Mouse (Mus musculus): ENCODE measurements around the gene Olfr481. TPM values are rescaled to one million over a fixed set of nuclear protein-coding genes. Genes with fewer than 3 reads are reported as not detected.

The Olfr481 gene
- polyA plus RNA-seq (2015; fragmentation: Nextera tagmentation; extraction: Ambion mirVana): not detected in 2 replicates

GRCm38 (mm10) chr7:108079555-108079954 is at the start of gene Olfr481:
Gene Olfr481 (plus strand): TSS chr7:108079855.
- H3K9me3 ChIP-seq: no peaks in the 10 kb centered on the region
- no peak within 1 kb of the TSS for H3K4me3 ChIP-seq (replicated peaks)
- no peak within 1 kb of the TSS for H3K4me2 ChIP-seq (replicated peaks)
- H3K27me3 ChIP-seq: no peaks in the 10 kb centered on the region
- no peak for ATAC-seq
- H3K4me1 ChIP-seq (replicated peaks): no peaks in the 10 kb centered on the region
- H3K9ac ChIP-seq (replicated peaks): no peak within 1 kb of the TSS
- no peaks in the 10 kb centered on the region for H3K36me3 ChIP-seq
- H3K27ac ChIP-seq: no peak within 1 kb of the TSS

GRCm38 (mm10) chr7:108033889-108034288 is 45.8 kb upstream of the Olfr481 start, which contains the start of gene Olfr478:
Gene Olfr478 (minus strand): TSS chr7:108033989.
- Histone ChIP-seq H3K9me3 (no peaks in the 10 kb centered on the region), H3K4me1 (replicated peaks) (no peaks in the 10 kb centered on the region), H3K27ac (no peak within 1 kb of the TSS), H3K4me3 (replicated peaks) (no peak within 1 kb of the TSS), H3K9ac (replicated peaks) (no peak within 1 kb of the TSS), H3K27me3 (no peaks in the 10 kb centered on the region), H3K36me3 (no peaks in the 10 kb centered on the region), H3K4me2 (replicated peaks) (no peak within 1 kb of the TSS)
- 84% methylated on average over 3 of the region's 3 CpGs for WGBS
- ATAC-seq: no peak

GRCm38 (mm10) chr7:108050393-108050792 is 29.3 kb upstream of the Olfr481 start, which contains the start of gene Olfr479:
Gene Olfr479 (plus strand): TSS chr7:108050693.
- Histone ChIP-seq H3K27me3 (no peaks in the 10 kb centered on the region), H3K36me3 (no peaks in the 10 kb centered on the region), H3K9ac (replicated peaks) (no peak within 1 kb of the TSS), H3K4me1 (replicated peaks) (no peaks in the 10 kb centered on the region), H3K27ac (no peak within 1 kb of the TSS), H3K9me3 (no peaks in the 10 kb centered on the region), H3K4me2 (replicated peaks) (no peak within 1 kb of the TSS), H3K4me3 (replicated peaks) (no peak within 1 kb of the TSS)
- no peak for ATAC-seq
- 93% methylated on average over 2 of the region's 2 CpGs for WGBS

GRCm38 (mm10) chr7:108067246-108067645 is 12.4 kb upstream of the Olfr481 start, which contains the start of gene Olfr480:
Gene Olfr480 (minus strand): TSS chr7:108067346.
- Histone ChIP-seq H3K27me3 (no peaks in the 10 kb centered on the region), H3K36me3 (no peaks in the 10 kb centered on the region), H3K9ac (replicated peaks) (no peak within 1 kb of the TSS), H3K4me3 (replicated peaks) (no peak within 1 kb of the TSS), H3K9me3 (no peaks in the 10 kb centered on the region), H3K4me1 (replicated peaks) (no peaks in the 10 kb centered on the region), H3K27ac (no peak within 1 kb of the TSS), H3K4me2 (replicated peaks) (no peak within 1 kb of the TSS)
- 91% methylated on average over 1 of the region's 1 CpGs for WGBS
- no peak for ATAC-seq

- Histone ChIP-seq H3K4me3 (replicated peaks) (no peak within 1 kb of the TSS), H3K27ac (no peak within 1 kb of the TSS), H3K36me3 (no peaks in the 10 kb centered on the region), H3K4me1 (replicated peaks) (no peaks in the 10 kb centered on the region), H3K27me3 (no peaks in the 10 kb centered on the region), H3K9me3 (no peaks in the 10 kb centered on the region), H3K4me2 (replicated peaks) (no peak within 1 kb of the TSS), H3K9ac (replicated peaks) (no peak within 1 kb of the TSS)
- WGBS: 85% methylated on average over 1 of the region's 1 CpGs
- ATAC-seq: no peak
These were observed 17.8 kb downstream of the Olfr481 start, which contains the start of gene Olfr482 for GRCm38 (mm10) chr7:108097486-108097885. Gene Olfr482 (minus strand): TSS chr7:108097586.

GRCm38 (mm10) chr7:108100549-108100948 is 20.9 kb downstream of the Olfr481 start, which contains the start of gene Olfr483:
Gene Olfr483 (plus strand): TSS chr7:108100849.
- no peak within 1 kb of the TSS for H3K4me2 ChIP-seq (replicated peaks)
- WGBS: 90% methylated on average over 1 of the region's 1 CpGs
- no peak within 1 kb of the TSS for H3K4me3 ChIP-seq (replicated peaks)
- H3K27me3 ChIP-seq: no peaks in the 10 kb centered on the region
- H3K9ac ChIP-seq (replicated peaks): no peak within 1 kb of the TSS
- no peaks in the 10 kb centered on the region for H3K36me3 ChIP-seq
- H3K9me3 ChIP-seq: no peaks in the 10 kb centered on the region
- H3K27ac ChIP-seq: no peak within 1 kb of the TSS
- no peak for ATAC-seq
- no peaks in the 10 kb centered on the region for H3K4me1 ChIP-seq (replicated peaks)

GRCm38 (mm10) chr7:108120681-108121080 is 41.0 kb downstream of the Olfr481 start:
- WGBS: 6% methylated on average over 1 of the region's 1 CpGs

GRCm38 (mm10) chr7:108121416-108121815 is 41.8 kb downstream of the Olfr481 start:
- no peaks in the 10 kb centered on the region for H3K4me1 ChIP-seq (replicated peaks)

More at GRCm38 (mm10) chr7:108120681-108121080, 41.0 kb downstream of the Olfr481 start:
- H3K4me2 ChIP-seq (replicated peaks): no peak overlapping the region
- no peak overlapping the region for H3K4me3 ChIP-seq (replicated peaks)
- H3K27ac ChIP-seq: no peak overlapping the region
- H3K36me3 ChIP-seq: no peaks in the 10 kb centered on the region
- H3K27me3 ChIP-seq: no peaks in the 10 kb centered on the region
- no peak for ATAC-seq
- no peaks in the 10 kb centered on the region for H3K4me1 ChIP-seq (replicated peaks)
- no peaks in the 10 kb centered on the region for H3K9me3 ChIP-seq
- no peak overlapping the region for H3K9ac ChIP-seq (replicated peaks)

GRCm38 (mm10) chr7:108127349-108127748 is 47.7 kb downstream of the Olfr481 start, which contains the start of gene Olfr484:
Gene Olfr484 (minus strand): TSS chr7:108127449.
- H3K27me3 ChIP-seq: no peaks in the 10 kb centered on the region
- H3K4me3 ChIP-seq (replicated peaks): no peak within 1 kb of the TSS
- H3K9ac ChIP-seq (replicated peaks): no peak within 1 kb of the TSS
- H3K4me1 ChIP-seq (replicated peaks): no peaks in the 10 kb centered on the region
- no peak within 1 kb of the TSS for H3K27ac ChIP-seq
- H3K36me3 ChIP-seq: no peaks in the 10 kb centered on the region
- no peaks in the 10 kb centered on the region for H3K9me3 ChIP-seq
- ATAC-seq: no peak
- H3K4me2 ChIP-seq (replicated peaks): no peak within 1 kb of the TSS

More at GRCm38 (mm10) chr7:108121416-108121815, 41.8 kb downstream of the Olfr481 start:
- Histone ChIP-seq H3K27me3 (no peaks in the 10 kb centered on the region), H3K4me2 (replicated peaks) (no peak overlapping the region), H3K4me3 (replicated peaks) (no peak overlapping the region), H3K27ac (no peak overlapping the region), H3K9me3 (no peaks in the 10 kb centered on the region), H3K36me3 (no peaks in the 10 kb centered on the region), H3K9ac (replicated peaks) (no peak overlapping the region)
- 79% methylated on average over 1 of the region's 1 CpGs for WGBS
- ATAC-seq: no peak

Other genes starting within 250 kb of the Olfr481 start
- gene Olfr470, start 232.4 kb upstream of the Olfr481 start, polyA plus RNA-seq (2015; fragmentation: Nextera tagmentation; extraction: Ambion mirVana): not detected in 2 replicates
- gene Olfr472, start 182.0 kb upstream of the Olfr481 start, polyA plus RNA-seq (2015; fragmentation: Nextera tagmentation; extraction: Ambion mirVana): not detected in 2 replicates
- not detected in 2 replicates for gene Olfr473, start 149.4 kb upstream of the Olfr481 start, polyA plus RNA-seq (2015; fragmentation: Nextera tagmentation; extraction: Ambion mirVana)
- not detected in 2 replicates for gene Olfr474, start 125.2 kb upstream of the Olfr481 start, polyA plus RNA-seq (2015; fragmentation: Nextera tagmentation; extraction: Ambion mirVana)
- gene Olfr476, start 115.1 kb upstream of the Olfr481 start, polyA plus RNA-seq (2015; fragmentation: Nextera tagmentation; extraction: Ambion mirVana): not detected in 2 replicates
- gene Olfr477, start 93.2 kb upstream of the Olfr481 start, polyA plus RNA-seq (2015; fragmentation: Nextera tagmentation; extraction: Ambion mirVana): not detected in 2 replicates
- not detected in 2 replicates for gene Olfr478, start 45.9 kb upstream of the Olfr481 start, polyA plus RNA-seq (2015; fragmentation: Nextera tagmentation; extraction: Ambion mirVana)
- gene Olfr479, start 29.2 kb upstream of the Olfr481 start, polyA plus RNA-seq (2015; fragmentation: Nextera tagmentation; extraction: Ambion mirVana): not detected in 2 replicates
- gene Olfr480, start 12.5 kb upstream of the Olfr481 start, polyA plus RNA-seq (2015; fragmentation: Nextera tagmentation; extraction: Ambion mirVana): not detected in 2 replicates
- gene Olfr482, start 17.7 kb downstream of the Olfr481 start, polyA plus RNA-seq (2015; fragmentation: Nextera tagmentation; extraction: Ambion mirVana): 0.08 TPM in 1 of 2 replicates, not detected in the other
- gene Olfr483, start 21.0 kb downstream of the Olfr481 start, polyA plus RNA-seq (2015; fragmentation: Nextera tagmentation; extraction: Ambion mirVana): not detected in 2 replicates
- not detected in 2 replicates for gene Olfr484, start 47.6 kb downstream of the Olfr481 start, polyA plus RNA-seq (2015; fragmentation: Nextera tagmentation; extraction: Ambion mirVana)
- gene Olfr485, start 80.0 kb downstream of the Olfr481 start, polyA plus RNA-seq (2015; fragmentation: Nextera tagmentation; extraction: Ambion mirVana): not detected in 2 replicates
- gene Olfr486, start 92.9 kb downstream of the Olfr481 start, polyA plus RNA-seq (2015; fragmentation: Nextera tagmentation; extraction: Ambion mirVana): not detected in 2 replicates
- not detected in 2 replicates for gene Olfr487, start 134.8 kb downstream of the Olfr481 start, polyA plus RNA-seq (2015; fragmentation: Nextera tagmentation; extraction: Ambion mirVana)
- not detected in 2 replicates for gene Olfr488, start 178.5 kb downstream of the Olfr481 start, polyA plus RNA-seq (2015; fragmentation: Nextera tagmentation; extraction: Ambion mirVana)
- gene Olfr490, start 209.1 kb downstream of the Olfr481 start, polyA plus RNA-seq (2015; fragmentation: Nextera tagmentation; extraction: Ambion mirVana): not detected in 2 replicates
- not detected in 2 replicates for gene Olfr491, start 233.6 kb downstream of the Olfr481 start, polyA plus RNA-seq (2015; fragmentation: Nextera tagmentation; extraction: Ambion mirVana)
- not detected in 2 replicates for gene Olfr492, start 243.8 kb downstream of the Olfr481 start, polyA plus RNA-seq (2015; fragmentation: Nextera tagmentation; extraction: Ambion mirVana)

Measured in midbrain, embryonic 13.5 days (tissue).